Mouse (Mus musculus) heart, embryonic 15.5 days (tissue): ENCODE measurements around the gene Baz1b. TPM values are rescaled to one million over a fixed set of nuclear protein-coding genes. Genes with fewer than 3 reads are reported as not detected.

Experiments used
- ATAC-seq: fragments of 200-750 bp; cut with Nextera tagmentation; replicated peaks from 2 replicates; pipeline ENCODE4 v1.8.0; 2017; ENCODE audit warnings: low read depth, moderate TSS enrichment; ENCODE audit not compliant: insufficient number of reproducible peaks, insufficient read depth, low FRiP score
- H3K27ac ChIP-seq: fragments of 300-500 bp; sonication (generic); 2 replicates; pipeline ENCODE4 v1.5.1; 2015; ENCODE audit warnings: mild to moderate bottlenecking, inconsistent platforms
- H3K27me3 ChIP-seq: fragments of 300-500 bp; sonication (generic); 2 replicates; pipeline ENCODE4 v1.6.1; 2015; ENCODE audit warnings: inconsistent platforms
- H3K36me3 ChIP-seq: fragments of 300-500 bp; sonication (generic); 2 replicates; pipeline ENCODE4 v1.6.1; 2015; ENCODE audit warnings: mild to moderate bottlenecking, inconsistent platforms
- H3K4me1 ChIP-seq: fragments of 300-500 bp; sonication (generic); replicated peaks from 2 replicates; pipeline ENCODE4 v1.6.1; 2015; ENCODE audit warnings: inconsistent platforms
- H3K4me2 ChIP-seq: fragments of 300-500 bp; sonication (generic); 2 replicates; pipeline ENCODE4 v1.6.1; 2015; ENCODE audit warnings: inconsistent platforms, mild to moderate bottlenecking, moderate library complexity
- H3K4me3 ChIP-seq: fragments of 300-500 bp; sonication (generic); 2 replicates; pipeline ENCODE4 v1.5.1; 2015; ENCODE audit warnings: mild to moderate bottlenecking, inconsistent platforms
- H3K9ac ChIP-seq: fragments of 300-500 bp; sonication (generic); 2 replicates; pipeline ENCODE4 v1.6.1; 2015; ENCODE audit warnings: mild to moderate bottlenecking, inconsistent platforms
- H3K9me3 ChIP-seq: fragments of 300-500 bp; sonication (generic); replicated peaks from 2 replicates; pipeline ENCODE4 v1.6.1; 2016; ENCODE audit warnings: inconsistent platforms
- WGBS: fragments of 180-500 bp; shearing (Covaris S2); methylation state at CpG from one replicate; pipeline ENCODE4 v1.1.7; 2015; ENCODE audit warnings: mixed read lengths; 5-methylcytosine and 5-hydroxymethylcytosine counted together
- polyA plus RNA-seq: library from polyadenylated mRNA; unstranded; fragments of >200 nt; fragmentation: Nextera tagmentation; extraction: Ambion mirVana; gene quantifications from 2 replicates; pipeline ENCODE4 v1.2.1, GENCODE M21; 2015

The Baz1b gene
- polyA plus RNA-seq, 1 experiment from 2014 or later: 20.9 TPM

- H3K9ac ChIP-seq: no peak overlapping the region
- no peaks in the 10 kb centered on the region for H3K27me3 ChIP-seq
- ATAC-seq: no peak
- no peak overlapping the region for H3K27ac ChIP-seq
- no peak overlapping the region for H3K4me2 ChIP-seq
- H3K9me3 ChIP-seq: peaks cover 8% of the 10 kb centered on the region; the same call in 1 of the 2 replicates
- 82% methylated on average over 3 of the region's 3 CpGs for WGBS
- H3K4me3 ChIP-seq: no peak overlapping the region
- H3K4me1 ChIP-seq: peaks cover 28% of the 10 kb centered on the region
- H3K36me3 ChIP-seq: no peaks in the 10 kb centered on the region
These were observed 69.1 kb downstream of the Baz1b start for GRCm38 (mm10) chr5:135256166-135256565.

GRCm38 (mm10) chr5:135257559-135257958, 70.5 kb downstream of the Baz1b start:
- Histone ChIP-seq H3K4me3 (no peak overlapping the region), H3K4me2 (no peak overlapping the region), H3K27ac (no peak overlapping the region), H3K27me3 (no peaks in the 10 kb centered on the region), H3K4me1 (peaks cover 22% of the 10 kb centered on the region), H3K36me3 (no peaks in the 10 kb centered on the region), H3K9ac (no peak overlapping the region), H3K9me3 (peaks cover 8% of the 10 kb centered on the region; the same call in 1 of the 2 replicates)
- ATAC-seq: no peak
- 79% methylated on average over 12 of the region's 12 CpGs for WGBS

- ATAC-seq: peak; percentile 62
- 32% methylated on average over 30 of the region's 30 CpGs for WGBS
- Histone ChIP-seq H3K9ac (peak overlapping the region; percentile 38; the same call in 1 of the 2 replicates), H3K27me3 (no peaks in the 10 kb centered on the region), H3K4me2 (peak overlapping the region; percentile 62), H3K4me3 (peak overlapping the region; percentile 29; the same call in 1 of the 2 replicates), H3K9me3 (peaks cover 8% of the 10 kb centered on the region; the same call in 1 of the 2 replicates), H3K36me3 (no peaks in the 10 kb centered on the region), H3K4me1 (peaks cover 16% of the 10 kb centered on the region), H3K27ac (peak overlapping the region; percentile 81)
These were observed 71.5 kb downstream of the Baz1b start for GRCm38 (mm10) chr5:135258280-135259150.

- Histone ChIP-seq H3K36me3 (no peaks in the 10 kb centered on the region), H3K9ac (no peak overlapping the region), H3K27me3 (no peaks in the 10 kb centered on the region), H3K9me3 (no peaks in the 10 kb centered on the region), H3K4me2 (peak overlapping the region; percentile 46), H3K4me1 (peaks cover 13% of the 10 kb centered on the region), H3K27ac (peak overlapping the region; percentile 48), H3K4me3 (peak overlapping the region; percentile 22; the same call in 1 of the 2 replicates)
- ATAC-seq: peak; percentile 90
- 13% methylated on average over 17 of the region's 17 CpGs for WGBS
These were observed 76.9 kb downstream of the Baz1b start for GRCm38 (mm10) chr5:135263866-135264503.

GRCm38 (mm10) chr5:135264548-135264947, 77.5 kb downstream of the Baz1b start:
- H3K36me3 ChIP-seq: no peaks in the 10 kb centered on the region
- H3K27ac ChIP-seq: peak overlapping the region; percentile 48
- no peaks in the 10 kb centered on the region for H3K27me3 ChIP-seq
- H3K9me3 ChIP-seq: no peaks in the 10 kb centered on the region
- ATAC-seq: peak; percentile 36; the same call in 1 of the 2 replicates
- H3K4me2 ChIP-seq: peak overlapping the region; percentile 46
- no peak overlapping the region; the same call in 1 of the 2 replicates for H3K4me3 ChIP-seq
- 38% methylated on average over 9 of the region's 9 CpGs for WGBS
- H3K4me1 ChIP-seq: peaks cover 17% of the 10 kb centered on the region
- no peak overlapping the region for H3K9ac ChIP-seq

- Histone ChIP-seq H3K4me1 (peaks cover 11% of the 10 kb centered on the region), H3K36me3 (no peaks in the 10 kb centered on the region), H3K4me2 (no peak overlapping the region), H3K27me3 (no peaks in the 10 kb centered on the region), H3K9ac (no peak overlapping the region), H3K9me3 (no peaks in the 10 kb centered on the region), H3K4me3 (no peak overlapping the region), H3K27ac (peak overlapping the region; percentile 27; the same call in 1 of the 2 replicates)
- WGBS: 50% methylated on average over 8 of the region's 8 CpGs
- 0 out of 2 replicates have a peak, but pooled peaks have one; percentile 25 for ATAC-seq
These were observed 82.4 kb downstream of the Baz1b start for GRCm38 (mm10) chr5:135269451-135269850.

GRCm38 (mm10) chr5:135270361-135270760, 83.3 kb downstream of the Baz1b start:
- ATAC-seq: no peak
- H3K27ac ChIP-seq: no peak overlapping the region
- WGBS: 88% methylated on average over 4 of the region's 4 CpGs

GRCm38 (mm10) chr5:135271563-135272165, 84.6 kb downstream of the Baz1b start:
- peaks cover 24% of the 10 kb centered on the region for H3K4me1 ChIP-seq
- WGBS: 76% methylated on average over 12 of the region's 12 CpGs
- H3K9ac ChIP-seq: no peak overlapping the region
- H3K36me3 ChIP-seq: no peaks in the 10 kb centered on the region
- no peak overlapping the region for H3K27ac ChIP-seq
- H3K4me3 ChIP-seq: no peak overlapping the region
- H3K27me3 ChIP-seq: peaks cover 4% of the 10 kb centered on the region; the same call in 1 of the 2 replicates
- no peak for ATAC-seq
- H3K9me3 ChIP-seq: no peaks in the 10 kb centered on the region
- H3K4me2 ChIP-seq: no peak overlapping the region

More at GRCm38 (mm10) chr5:135270361-135270760, 83.3 kb downstream of the Baz1b start:
- Histone ChIP-seq H3K36me3 (no peaks in the 10 kb centered on the region), H3K4me3 (no peak overlapping the region), H3K9ac (no peak overlapping the region), H3K4me2 (no peak overlapping the region), H3K27me3 (no peaks in the 10 kb centered on the region), H3K4me1 (peaks cover 16% of the 10 kb centered on the region), H3K9me3 (no peaks in the 10 kb centered on the region)

GRCm38 (mm10) chr5:135274663-135275396, 87.8 kb downstream of the Baz1b start:
- H3K27me3 ChIP-seq: peaks cover 4% of the 10 kb centered on the region; the same call in 1 of the 2 replicates
- no peak for ATAC-seq
- H3K36me3 ChIP-seq: no peaks in the 10 kb centered on the region
- H3K4me1 ChIP-seq: peaks cover 21% of the 10 kb centered on the region
- H3K9me3 ChIP-seq: no peaks in the 10 kb centered on the region
- no peak overlapping the region for H3K9ac ChIP-seq
- H3K27ac ChIP-seq: peak overlapping the region; percentile 9; the same call in 1 of the 2 replicates
- peak overlapping the region; percentile 40 for H3K4me2 ChIP-seq
- peak overlapping the region; percentile 17; the same call in 1 of the 2 replicates for H3K4me3 ChIP-seq
- 25% methylated on average over 15 of the region's 15 CpGs for WGBS

GRCm38 (mm10) chr5:135276597-135276996, 89.5 kb downstream of the Baz1b start:
- Histone ChIP-seq H3K4me1 (peaks cover 21% of the 10 kb centered on the region), H3K4me3 (peak overlapping the region; percentile 29), H3K9ac (peak overlapping the region; percentile 33; the same call in 1 of the 2 replicates), H3K27me3 (peaks cover 4% of the 10 kb centered on the region; the same call in 1 of the 2 replicates), H3K9me3 (no peaks in the 10 kb centered on the region), H3K27ac (no peak overlapping the region), H3K4me2 (peak overlapping the region; percentile 62), H3K36me3 (no peaks in the 10 kb centered on the region)
- ATAC-seq: no peak
- WGBS: 7% methylated on average over 36 of the region's 36 CpGs
